Mouse (Mus musculus) small intestine, adult 10 weeks (tissue): Measurements from ENCODE around the gene Arpc4. TPM values are rescaled to one million over a fixed set of nuclear protein-coding genes. Genes with fewer than 3 reads are reported as not detected.

Experiments used
- polyA plus RNA-seq: library from polyadenylated mRNA; stranded (reverse); fragments of 350-450 nt; fragmentation: Illumina TruSeq; extraction: RNeasy Lipid Tissue Mini Kit (QIAGEN cat#74804); gene quantifications from one replicate; pipeline ENCODE4 v1.2.3, GENCODE M21; 2014; ENCODE audit warnings: low replicate concordance

The Arpc4 gene
- 89.9 TPM for polyA plus RNA-seq

GRCm38 (mm10) chr6:113377496-113378385, at the start of gene Arpc4, which contains the start of gene Tada3:
Gene Arpc4 (plus strand): TSS chr6:113378115.
Gene Tada3 (minus strand): TSS chr6:113377883.

GRCm38 (mm10) chr6:113343177-113344092, 34.5 kb upstream of the Arpc4 start, which contains the start of gene Camk1:
Gene Camk1 (minus strand): TSS chr6:113343984.

GRCm38 (mm10) chr6:113388960-113389359, 11.0 kb downstream of the Arpc4 start, which contains the start of gene Ttll3:
Gene Ttll3 (plus strand): TSS chr6:113389260.

GRCm38 (mm10) chr6:113419199-113419587, 41.3 kb downstream of the Arpc4 start, which contains the start of gene Rpusd3:
Gene Rpusd3 (minus strand): TSS chr6:113419340.

GRCm38 (mm10) chr6:113435664-113436205, 57.8 kb downstream of the Arpc4 start, which contains the start of gene Cidec:
Gene Cidec (minus strand): TSS chr6:113435760.

Other genes starting within 250 kb of the Arpc4 start
- gene Lhfpl4, start 182.7 kb upstream of the Arpc4 start, polyA plus RNA-seq: not detected
- gene Mtmr14, start 140.3 kb upstream of the Arpc4 start, polyA plus RNA-seq: 12.6 TPM
- not detected for gene Cpne9, start 95.8 kb upstream of the Arpc4 start, polyA plus RNA-seq
- 3.4 TPM for gene Brpf1, start 71.0 kb upstream of the Arpc4 start, polyA plus RNA-seq
- 2.3 TPM for gene Ogg1, start 51.1 kb upstream of the Arpc4 start, polyA plus RNA-seq
- 6.7 TPM for gene Camk1, start 34.1 kb upstream of the Arpc4 start, polyA plus RNA-seq
- 1.6 TPM for gene Tada3, start 232 bp upstream of the Arpc4 start, polyA plus RNA-seq
- gene Ttll3, start 11.1 kb downstream of the Arpc4 start, polyA plus RNA-seq: 1.5 TPM
- gene Rpusd3, start 41.2 kb downstream of the Arpc4 start, polyA plus RNA-seq: not detected
- 2.0 TPM for gene Cidec, start 57.6 kb downstream of the Arpc4 start, polyA plus RNA-seq
- 12.1 TPM for gene Jagn1, start 64.5 kb downstream of the Arpc4 start, polyA plus RNA-seq
- 0.56 TPM for gene Il17re, start 80.4 kb downstream of the Arpc4 start, polyA plus RNA-seq
- gene Il17rc, start 93.3 kb downstream of the Arpc4 start, polyA plus RNA-seq: 2.8 TPM
- not detected for gene Creld1, start 105.2 kb downstream of the Arpc4 start, polyA plus RNA-seq
- not detected for gene Prrt3, start 123.8 kb downstream of the Arpc4 start, polyA plus RNA-seq
- gene Emc3, start 153.5 kb downstream of the Arpc4 start, polyA plus RNA-seq: 63.8 TPM
- 2.3 TPM for gene Fancd2, start 153.6 kb downstream of the Arpc4 start, polyA plus RNA-seq
- not detected for gene Fancd2os, start 222.6 kb downstream of the Arpc4 start, polyA plus RNA-seq
- gene Brk1, start 226.7 kb downstream of the Arpc4 start, polyA plus RNA-seq: 30.0 TPM
- 17.0 TPM for gene Vhl, start 245.8 kb downstream of the Arpc4 start, polyA plus RNA-seq